ENCODE assay signal across 9 mouse cellular contexts in genomic region chr2:33282877-33283276, GRCm38 (mm10).
DNase-seq lines count a peak whose midpoint lies in the region; ATAC-seq lines count a peak whose summit lies in the region.
"Had no signal": no experiment of that assay in that cellular context is flagged by ENCODE, and none has a peak within 500 bp of the region (broad histone marks: within the 10 kb centered on the region; RNA-seq: fewer than 3 reads in every experiment).

No protein-coding gene starts in this region.

- no peaks in the 10 kb centered on the region for H3K27me3 ChIP-seq in forebrain, embryonic 14.5 days (replicated peaks; ENCODE audit: control insufficient read depth, insufficient read depth, low read length)
- H3K27me3 ChIP-seq in forebrain, embryonic 13.5 days = no peaks in the 10 kb centered on the region
- H3K27me3 ChIP-seq: neural tube, embryonic 12.5 days had no signal

- no peaks in the 10 kb centered on the region for H3K4me1 ChIP-seq in forebrain, embryonic 14.5 days (ENCODE audit: control insufficient read depth, insufficient read depth, low read length)
- H3K4me1 ChIP-seq in forebrain, embryonic 13.5 days = peaks cover 3% of the 10 kb centered on the region; the same call in 1 of the 2 replicates
- H3K4me1 ChIP-seq: neural tube, embryonic 12.5 days had no signal

- H3K9me3 ChIP-seq in forebrain, embryonic 14.5 days (replicated peaks; ENCODE audit: control insufficient read depth, low read length) = peaks cover 4% of the 10 kb centered on the region; the same call in 1 of the 2 replicates
- no peaks in the 10 kb centered on the region; the same call in 1 of the 2 replicates for H3K9me3 ChIP-seq in forebrain, embryonic 13.5 days (replicated peaks)
- H3K9me3 ChIP-seq: neural tube, embryonic 12.5 days had no signal

- H3K27ac ChIP-seq in forebrain, embryonic 14.5 days (ENCODE audit: low read depth, low read length) = no peak overlapping the region
- no peak overlapping the region for H3K27ac ChIP-seq in forebrain, embryonic 13.5 days
- H3K27ac ChIP-seq: neural tube, embryonic 12.5 days had no signal

- DNase-seq in right cerebral cortex, postnatal 4 days = peak; percentile 30
- DNase-seq in right cerebral cortex, adult 2 months (ENCODE audit: low spot score in 2 of 2) = no peak
- peak; percentile 90 to 93 for DNase-seq in cerebellum, postnatal 10 days
- peak; percentile 80 for DNase-seq in heart, postnatal 4 days
- peak; percentile 34 for DNase-seq in ovary, postnatal 10 days (ENCODE audit: low spot score)
- DNase-seq in forebrain, embryonic 14.5 days (ENCODE audit: low spot score) = no peak
- DNase-seq in right cerebral cortex, postnatal 36 days (ENCODE audit: low spot score in 2 of 2) = no peak

- no peak for ATAC-seq in forebrain, embryonic 14.5 days
- ATAC-seq in forebrain, embryonic 13.5 days = no peak

- 80% methylated on average over 4 of the region's 4 CpGs for WGBS in forebrain, embryonic 14.5 days
- WGBS in forebrain, embryonic 13.5 days = 83% methylated on average over 4 of the region's 4 CpGs

- H3K9ac ChIP-seq in forebrain, embryonic 14.5 days (ENCODE audit: low read length) = no peak overlapping the region
- H3K9ac ChIP-seq in forebrain, embryonic 13.5 days = no peak overlapping the region
- H3K9ac ChIP-seq: neural tube, embryonic 12.5 days had no signal

- H3K4me3 ChIP-seq in forebrain, embryonic 14.5 days (ENCODE audit: low read depth, low read length) = no peak overlapping the region
- H3K4me3 ChIP-seq in forebrain, embryonic 13.5 days = no peak overlapping the region
- H3K4me3 ChIP-seq: neural tube, embryonic 12.5 days had no signal

- peaks cover 14% of the 10 kb centered on the region for H3K36me3 ChIP-seq in forebrain, embryonic 14.5 days (ENCODE audit: control insufficient read depth, insufficient read depth, low read length)
- H3K36me3 ChIP-seq in forebrain, embryonic 13.5 days (ENCODE audit: poor library complexity, severe bottlenecking) = peaks cover 37% of the 10 kb centered on the region

- no peak overlapping the region for H3K4me2 ChIP-seq in forebrain, embryonic 14.5 days (ENCODE audit: low read length)
- H3K4me2 ChIP-seq in forebrain, embryonic 13.5 days = no peak overlapping the region
- H3K4me2 ChIP-seq: neural tube, embryonic 12.5 days had no signal

Comparison
In these comparisons a context has a peak if more than half of its experiments do, and no peak if none do; other contexts are left out.
1. DNase-seq: peak in right cerebral cortex, postnatal 4 days (single experiment), cerebellum, postnatal 10 days (2 of 2), heart, postnatal 4 days (single experiment) and ovary, postnatal 10 days (single experiment); none in right cerebral cortex, adult 2 months (0 of 2), forebrain, embryonic 14.5 days (single experiment) and right cerebral cortex, postnatal 36 days (0 of 2).